Mouse (Mus musculus): Measurements from ENCODE around the gene Rps6ka4. TPM values are rescaled to one million over a fixed set of nuclear protein-coding genes. Genes with fewer than 3 reads are reported as not detected.

Rps6ka4 gene
- polyA plus RNA-seq (2015; fragmentation: Nextera tagmentation; extraction: Ambion mirVana): 15.3 and 20.4 TPM in 2 replicates

GRCm38 (mm10) chr19:6840475-6841291 lies at the start of gene Rps6ka4:
Gene Rps6ka4 (minus strand): TSS chr19:6840636.
- peaks cover 10% of the 10 kb centered on the region for H3K36me3 ChIP-seq
- peaks cover 17% of the 10 kb centered on the region for H3K4me1 ChIP-seq (replicated peaks)
- peaks cover 24% of the 10 kb centered on the region for H3K27me3 ChIP-seq
- peak within 1 kb of the TSS; percentile 77 for H3K9ac ChIP-seq
- 0 out of 2 replicates have a peak within 1 kb of the TSS, but pooled peaks have one; percentile 31 for H3K27ac ChIP-seq
- WGBS: 2% methylated on average over 44 of the region's 44 CpGs
- H3K4me3 ChIP-seq: peak within 1 kb of the TSS; percentile 78
- H3K4me2 ChIP-seq: peak within 1 kb of the TSS; percentile 92
- H3K9me3 ChIP-seq (replicated peaks): no peaks in the 10 kb centered on the region
- ATAC-seq (replicated peaks; ENCODE audit: insufficient number of reproducible peaks, insufficient read depth, low FRiP score, low read depth): peak; percentile 93

- Histone ChIP-seq H3K36me3 (no peaks in the 10 kb centered on the region), H3K4me2 (no peak overlapping the region), H3K4me1 (replicated peaks) (no peaks in the 10 kb centered on the region), H3K4me3 (no peak overlapping the region), H3K9ac (no peak overlapping the region), H3K9me3 (replicated peaks) (no peaks in the 10 kb centered on the region), H3K27ac (no peak overlapping the region), H3K27me3 (no peaks in the 10 kb centered on the region)
- no peak for ATAC-seq (replicated peaks; ENCODE audit: insufficient number of reproducible peaks, insufficient read depth, low FRiP score, low read depth)
- 82% methylated on average over 4 of the region's 4 CpGs for WGBS
Observed at GRCm38 (mm10) chr19:6877965-6878364, 37.5 kb upstream of the Rps6ka4 start.

GRCm38 (mm10) chr19:6876799-6877198 lies 36.4 kb upstream of the Rps6ka4 start:
- Histone ChIP-seq H3K27ac (no peak overlapping the region), H3K9ac (no peak overlapping the region)
- ATAC-seq (replicated peaks; ENCODE audit: insufficient number of reproducible peaks, insufficient read depth, low FRiP score, low read depth): no peak

GRCm38 (mm10) chr19:6875834-6876233 lies 35.4 kb upstream of the Rps6ka4 start:
- H3K36me3 ChIP-seq: no peaks in the 10 kb centered on the region
- no peak for ATAC-seq (replicated peaks; ENCODE audit: insufficient number of reproducible peaks, insufficient read depth, low FRiP score, low read depth)
- no peak overlapping the region for H3K9ac ChIP-seq
- no peaks in the 10 kb centered on the region for H3K27me3 ChIP-seq
- H3K4me3 ChIP-seq: no peak overlapping the region
- H3K4me2 ChIP-seq: no peak overlapping the region
- WGBS: 81% methylated on average over 6 of the region's 6 CpGs
- H3K27ac ChIP-seq: no peak overlapping the region
- H3K9me3 ChIP-seq (replicated peaks): no peaks in the 10 kb centered on the region
- 0 out of 2 replicates have a peak, but pooled peaks cover 3% of the 10 kb centered on the region for H3K4me1 ChIP-seq (replicated peaks)

More at GRCm38 (mm10) chr19:6876799-6877198, 36.4 kb upstream of the Rps6ka4 start:
- Histone ChIP-seq H3K4me2 (no peak overlapping the region), H3K36me3 (no peaks in the 10 kb centered on the region), H3K4me3 (no peak overlapping the region), H3K4me1 (replicated peaks) (0 out of 2 replicates have a peak, but pooled peaks cover under 1% of the 10 kb centered on the region), H3K9me3 (replicated peaks) (no peaks in the 10 kb centered on the region), H3K27me3 (no peaks in the 10 kb centered on the region)

- WGBS: 50% methylated on average over 1 of the region's 1 CpGs
- no peak for ATAC-seq (replicated peaks; ENCODE audit: insufficient number of reproducible peaks, insufficient read depth, low FRiP score, low read depth)
Observed at GRCm38 (mm10) chr19:6874257-6874656, 33.8 kb upstream of the Rps6ka4 start.

GRCm38 (mm10) chr19:6872701-6873100 lies 32.3 kb upstream of the Rps6ka4 start:
- WGBS: 66% methylated on average over 3 of the region's 3 CpGs

More at GRCm38 (mm10) chr19:6874257-6874656, 33.8 kb upstream of the Rps6ka4 start:
- Histone ChIP-seq H3K27me3 (no peaks in the 10 kb centered on the region), H3K27ac (no peak overlapping the region), H3K9me3 (replicated peaks) (no peaks in the 10 kb centered on the region), H3K4me3 (no peak overlapping the region), H3K4me1 (replicated peaks) (0 out of 2 replicates have a peak, but pooled peaks cover 5% of the 10 kb centered on the region), H3K36me3 (no peaks in the 10 kb centered on the region), H3K9ac (no peak overlapping the region), H3K4me2 (no peak overlapping the region)

GRCm38 (mm10) chr19:6871574-6872271 lies 31.3 kb upstream of the Rps6ka4 start:
- 62% methylated on average over 5 of the region's 5 CpGs for WGBS
- ATAC-seq (replicated peaks; ENCODE audit: insufficient number of reproducible peaks, insufficient read depth, low FRiP score, low read depth): no peak
- Histone ChIP-seq H3K27me3 (no peaks in the 10 kb centered on the region), H3K9me3 (replicated peaks) (no peaks in the 10 kb centered on the region), H3K4me3 (no peak overlapping the region), H3K36me3 (no peaks in the 10 kb centered on the region), H3K4me1 (replicated peaks) (0 out of 2 replicates have a peak, but pooled peaks cover 8% of the 10 kb centered on the region), H3K9ac (no peak overlapping the region), H3K27ac (no peak overlapping the region), H3K4me2 (no peak overlapping the region)

More at GRCm38 (mm10) chr19:6872701-6873100, 32.3 kb upstream of the Rps6ka4 start:
- Histone ChIP-seq H3K4me3 (no peak overlapping the region), H3K27me3 (no peaks in the 10 kb centered on the region), H3K4me1 (replicated peaks) (0 out of 2 replicates have a peak, but pooled peaks cover 8% of the 10 kb centered on the region), H3K9ac (no peak overlapping the region), H3K36me3 (no peaks in the 10 kb centered on the region), H3K4me2 (no peak overlapping the region), H3K27ac (no peak overlapping the region), H3K9me3 (replicated peaks) (no peaks in the 10 kb centered on the region)
- no peak for ATAC-seq (replicated peaks; ENCODE audit: insufficient number of reproducible peaks, insufficient read depth, low FRiP score, low read depth)

- no peak; the same call in 1 of the 2 replicates for ATAC-seq (replicated peaks; ENCODE audit: insufficient number of reproducible peaks, insufficient read depth, low FRiP score, low read depth)
- Histone ChIP-seq H3K9me3 (replicated peaks) (no peaks in the 10 kb centered on the region), H3K27me3 (no peaks in the 10 kb centered on the region), H3K27ac (peak overlapping the region; percentile 54), H3K36me3 (no peaks in the 10 kb centered on the region), H3K9ac (peak overlapping the region; percentile 19; the same call in 1 of the 2 replicates), H3K4me2 (peak overlapping the region; percentile 57), H3K4me1 (replicated peaks) (0 out of 2 replicates have a peak, but pooled peaks cover 8% of the 10 kb centered on the region), H3K4me3 (peak overlapping the region; percentile 40)
- 7% methylated on average over 5 of the region's 5 CpGs for WGBS
Observed at GRCm38 (mm10) chr19:6869355-6869754, 28.9 kb upstream of the Rps6ka4 start.

- Histone ChIP-seq H3K4me3 (no peak overlapping the region), H3K36me3 (no peaks in the 10 kb centered on the region), H3K9me3 (replicated peaks) (no peaks in the 10 kb centered on the region), H3K9ac (no peak overlapping the region), H3K4me2 (no peak overlapping the region), H3K27me3 (no peaks in the 10 kb centered on the region), H3K4me1 (replicated peaks) (peaks cover 1% of the 10 kb centered on the region; the same call in 1 of the 2 replicates), H3K27ac (no peak overlapping the region)
- WGBS: 91% methylated on average over 4 of the region's 4 CpGs
- no peak for ATAC-seq (replicated peaks; ENCODE audit: insufficient number of reproducible peaks, insufficient read depth, low FRiP score, low read depth)
Observed at GRCm38 (mm10) chr19:6861451-6861850, 21.0 kb upstream of the Rps6ka4 start.

GRCm38 (mm10) chr19:6860706-6861105 lies 20.3 kb upstream of the Rps6ka4 start:
- H3K9ac ChIP-seq: no peak overlapping the region
- 77% methylated on average over 6 of the region's 6 CpGs for WGBS
- H3K4me2 ChIP-seq: no peak overlapping the region
- no peaks in the 10 kb centered on the region for H3K9me3 ChIP-seq (replicated peaks)
- H3K27ac ChIP-seq: no peak overlapping the region
- no peaks in the 10 kb centered on the region for H3K36me3 ChIP-seq
- H3K4me1 ChIP-seq (replicated peaks): peaks cover 9% of the 10 kb centered on the region
- H3K4me3 ChIP-seq: no peak overlapping the region
- H3K27me3 ChIP-seq: peaks cover 5% of the 10 kb centered on the region; the same call in 1 of the 2 replicates
- no peak for ATAC-seq (replicated peaks; ENCODE audit: insufficient number of reproducible peaks, insufficient read depth, low FRiP score, low read depth)

GRCm38 (mm10) chr19:6859971-6860370 lies 19.5 kb upstream of the Rps6ka4 start:
- H3K9me3 ChIP-seq (replicated peaks): no peaks in the 10 kb centered on the region
- peaks cover 8% of the 10 kb centered on the region for H3K27me3 ChIP-seq
- peaks cover 16% of the 10 kb centered on the region for H3K4me1 ChIP-seq (replicated peaks)
- no peak overlapping the region for H3K4me2 ChIP-seq
- 78% methylated on average over 3 of the region's 3 CpGs for WGBS
- no peak overlapping the region for H3K27ac ChIP-seq
- no peak overlapping the region for H3K4me3 ChIP-seq
- H3K9ac ChIP-seq: no peak overlapping the region
- no peak for ATAC-seq (replicated peaks; ENCODE audit: insufficient number of reproducible peaks, insufficient read depth, low FRiP score, low read depth)
- no peaks in the 10 kb centered on the region for H3K36me3 ChIP-seq
